Mouse (Mus musculus): Measurements from ENCODE around the gene Nedd1. TPM values are rescaled to one million over a fixed set of nuclear protein-coding genes. Genes with fewer than 3 reads are reported as not detected.

Nedd1 gene
- polyA plus RNA-seq (2012; rRNA removed): 12.3 and 14.8 TPM in 2 replicates

DNA sequence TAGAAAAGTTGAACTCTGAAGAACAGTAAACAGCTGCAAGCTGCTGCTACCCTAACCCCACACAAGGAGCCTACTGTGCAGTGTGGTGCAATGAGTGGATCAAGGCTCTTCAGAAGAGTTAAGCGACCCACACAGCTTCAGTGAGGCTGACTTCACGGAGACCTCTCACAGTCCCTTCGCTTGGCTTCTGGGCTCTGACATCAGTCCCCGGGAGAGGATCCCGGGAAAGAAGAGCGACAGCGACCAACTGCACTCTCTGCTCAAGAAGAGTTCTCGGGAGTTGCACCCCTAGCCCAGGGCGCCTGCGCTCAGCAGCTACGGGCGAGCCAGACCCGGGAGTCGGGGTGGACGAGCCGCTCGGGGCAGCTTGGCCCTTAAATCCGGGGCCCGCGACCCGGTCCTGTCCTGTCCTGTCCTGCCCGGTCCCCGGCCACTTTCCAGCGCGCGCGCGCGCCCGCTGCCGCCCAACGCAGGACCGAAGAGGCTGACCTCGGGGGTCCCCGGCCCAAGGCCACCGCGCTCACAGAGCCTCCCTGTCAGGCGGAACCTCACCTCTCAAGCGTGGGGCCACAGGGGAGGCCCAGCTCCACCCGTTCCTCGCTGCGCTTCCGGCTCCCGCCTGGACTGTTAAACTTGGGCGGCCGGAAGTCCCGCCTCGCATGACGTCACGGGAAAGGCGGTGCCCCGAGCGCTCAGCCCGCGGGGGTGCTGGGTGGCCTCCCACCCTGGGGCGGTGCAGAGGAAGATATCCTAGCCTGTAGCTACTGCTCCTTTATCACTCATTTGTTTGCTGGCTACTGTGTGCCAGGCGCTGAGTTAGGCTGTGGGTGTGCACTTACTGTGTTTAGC lies at the start of gene Nedd1:
Gene Nedd1 (minus strand): TSS at position 650 of the 849 bp plus-strand sequence.

